Mouse (Mus musculus): ENCODE results near the gene Zfp57. TPM values are rescaled to one million over a fixed set of nuclear protein-coding genes. Genes with fewer than 3 reads are reported as not detected.
A peak's percentile ranks its signal among the peaks of the same experiment; 100 is the strongest.

Zfp57 gene
- polyA plus RNA-seq, 1 experiment from 2014 or later, result 70.1 TPM

- H3K9ac ChIP-seq (ENCODE audit: low read depth, low read length), result peak within 1 kb of the TSS; percentile 87
- peak; percentile 81 for ATAC-seq (replicated peaks; ENCODE audit: insufficient number of reproducible peaks, low FRiP score, low TSS enrichment)
- peak within 1 kb of the TSS; percentile 85 for H3K4me3 ChIP-seq (ENCODE audit: low read depth, low read length)
- H3K36me3 ChIP-seq (ENCODE audit: control insufficient read depth, insufficient read depth, low read length), result no peaks in the 10 kb centered on the region
- peak within 1 kb of the TSS; percentile 73 for H3K27ac ChIP-seq (ENCODE audit: low read depth, low read length)
- H3K4me2 ChIP-seq, result peak within 1 kb of the TSS; percentile 98
- H3K9me3 ChIP-seq (replicated peaks; ENCODE audit: control insufficient read depth, low read length), result no peaks in the 10 kb centered on the region
- H3K4me1 ChIP-seq (ENCODE audit: control insufficient read depth, insufficient read depth, low read length), result peaks cover 15% of the 10 kb centered on the region
- under 1% methylated on average over 50 of the region's 55 CpGs for WGBS (ENCODE audit: insufficient replicate concordance)
- peaks cover 15% of the 10 kb centered on the region for H3K27me3 ChIP-seq (ENCODE audit: control insufficient read depth, insufficient read depth, low read length)
These were observed 44.8 kb downstream of the Zfp57 start, which contains the start of gene Gabbr1 for GRCm38 (mm10) chr17:37045611-37046311. Gene Gabbr1, plus strand, starts transcription at chr17:37045966.

- H3K27me3 ChIP-seq (ENCODE audit: control insufficient read depth, insufficient read depth, low read length), result peaks cover 15% of the 10 kb centered on the region
- H3K9me3 ChIP-seq (replicated peaks; ENCODE audit: control insufficient read depth, low read length), result no peaks in the 10 kb centered on the region
- H3K36me3 ChIP-seq (ENCODE audit: control insufficient read depth, insufficient read depth, low read length), result no peaks in the 10 kb centered on the region
- peak overlapping the region; percentile 87 for H3K9ac ChIP-seq (ENCODE audit: low read depth, low read length)
- ATAC-seq (replicated peaks; ENCODE audit: insufficient number of reproducible peaks, low FRiP score, low TSS enrichment), result peak; percentile 73
- peaks cover 15% of the 10 kb centered on the region for H3K4me1 ChIP-seq (ENCODE audit: control insufficient read depth, insufficient read depth, low read length)
- peak overlapping the region; percentile 73 for H3K27ac ChIP-seq (ENCODE audit: low read depth, low read length)
- under 1% methylated on average over 33 of the region's 58 CpGs for WGBS (ENCODE audit: insufficient replicate concordance)
- H3K4me3 ChIP-seq (ENCODE audit: low read depth, low read length), result peak overlapping the region; percentile 85
- peak overlapping the region; percentile 98 for H3K4me2 ChIP-seq
These were observed 45.5 kb downstream of the Zfp57 start for GRCm38 (mm10) chr17:37046312-37047112.

DNA sequence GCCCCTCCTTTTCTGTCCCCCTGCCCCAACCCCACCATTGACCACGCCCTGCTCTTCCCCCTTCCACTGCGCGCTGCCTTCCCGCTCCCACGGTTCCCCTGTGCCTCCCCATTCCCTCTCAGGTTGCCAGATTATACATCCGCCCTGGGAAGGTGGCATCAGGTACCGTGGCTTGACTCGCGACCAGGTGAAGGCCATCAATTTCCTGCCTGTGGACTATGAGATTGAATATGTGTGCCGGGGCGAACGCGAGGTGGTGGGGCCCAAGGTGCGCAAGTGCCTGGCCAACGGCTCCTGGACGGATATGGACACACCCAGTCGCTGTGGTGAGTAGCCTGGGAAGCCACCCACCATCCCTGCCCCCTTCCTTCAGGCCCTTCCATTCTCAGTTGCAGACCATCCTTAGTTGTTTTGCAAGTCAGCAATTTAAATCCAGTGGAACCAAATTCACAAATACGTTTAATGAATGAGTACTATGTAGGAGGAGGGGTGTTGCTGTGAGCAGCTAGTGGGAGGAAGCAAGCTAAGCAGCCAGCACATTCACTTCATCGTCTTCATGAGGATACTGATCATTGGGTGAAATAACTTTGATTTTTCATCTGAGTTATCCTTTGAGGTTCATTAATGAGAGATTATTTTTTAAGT lies 46.5 kb downstream of the Zfp57 start:
- Histone ChIP-seq H3K36me3 (ENCODE audit: control insufficient read depth, insufficient read depth, low read length) (no peaks in the 10 kb centered on the region), H3K27ac (ENCODE audit: low read depth, low read length) (no peak overlapping the region), H3K4me2 (peak overlapping the region; percentile 98), H3K4me1 (ENCODE audit: control insufficient read depth, insufficient read depth, low read length) (peaks cover 15% of the 10 kb centered on the region), H3K9me3 (replicated peaks; ENCODE audit: control insufficient read depth, low read length) (no peaks in the 10 kb centered on the region), H3K27me3 (ENCODE audit: control insufficient read depth, insufficient read depth, low read length) (peaks cover 15% of the 10 kb centered on the region), H3K4me3 (ENCODE audit: low read depth, low read length) (peak overlapping the region; percentile 85), H3K9ac (ENCODE audit: low read depth, low read length) (no peak overlapping the region)
- WGBS (ENCODE audit: insufficient replicate concordance), result 18% methylated on average over 19 of the region's 19 CpGs
- ATAC-seq (replicated peaks; ENCODE audit: insufficient number of reproducible peaks, low FRiP score, low TSS enrichment), result no peak

GRCm38 (mm10) chr17:37047981-37048380 lies 47.0 kb downstream of the Zfp57 start:
- no peak overlapping the region for H3K4me2 ChIP-seq
- 40% methylated on average over 3 of the region's 3 CpGs for WGBS (ENCODE audit: insufficient replicate concordance)
- ATAC-seq (replicated peaks; ENCODE audit: insufficient number of reproducible peaks, low FRiP score, low TSS enrichment), result no peak
- no peak overlapping the region for H3K4me3 ChIP-seq (ENCODE audit: low read depth, low read length)
- H3K36me3 ChIP-seq (ENCODE audit: control insufficient read depth, insufficient read depth, low read length), result no peaks in the 10 kb centered on the region
- H3K9ac ChIP-seq (ENCODE audit: low read depth, low read length), result no peak overlapping the region
- H3K27me3 ChIP-seq (ENCODE audit: control insufficient read depth, insufficient read depth, low read length), result peaks cover 15% of the 10 kb centered on the region
- H3K4me1 ChIP-seq (ENCODE audit: control insufficient read depth, insufficient read depth, low read length), result peaks cover 15% of the 10 kb centered on the region
- no peak overlapping the region for H3K27ac ChIP-seq (ENCODE audit: low read depth, low read length)
- no peaks in the 10 kb centered on the region for H3K9me3 ChIP-seq (replicated peaks; ENCODE audit: control insufficient read depth, low read length)

- no peak for ATAC-seq (replicated peaks; ENCODE audit: insufficient number of reproducible peaks, low FRiP score, low TSS enrichment)
- H3K27ac ChIP-seq (ENCODE audit: low read depth, low read length), result no peak overlapping the region
- no peak overlapping the region for H3K4me2 ChIP-seq
- 59% methylated on average over 7 of the region's 7 CpGs for WGBS (ENCODE audit: insufficient replicate concordance)
- H3K27me3 ChIP-seq (ENCODE audit: control insufficient read depth, insufficient read depth, low read length), result peaks cover 15% of the 10 kb centered on the region
- peaks cover 15% of the 10 kb centered on the region for H3K4me1 ChIP-seq (ENCODE audit: control insufficient read depth, insufficient read depth, low read length)
- H3K9me3 ChIP-seq (replicated peaks; ENCODE audit: control insufficient read depth, low read length), result no peaks in the 10 kb centered on the region
- no peak overlapping the region for H3K9ac ChIP-seq (ENCODE audit: low read depth, low read length)
- no peak overlapping the region for H3K4me3 ChIP-seq (ENCODE audit: low read depth, low read length)
- no peaks in the 10 kb centered on the region for H3K36me3 ChIP-seq (ENCODE audit: control insufficient read depth, insufficient read depth, low read length)
These were observed 47.4 kb downstream of the Zfp57 start for GRCm38 (mm10) chr17:37048383-37048782.

- Histone ChIP-seq H3K4me1 (ENCODE audit: control insufficient read depth, insufficient read depth, low read length) (peaks cover 15% of the 10 kb centered on the region), H3K4me2 (peak overlapping the region; percentile 96), H3K4me3 (ENCODE audit: low read depth, low read length) (peak overlapping the region; percentile 62), H3K27me3 (ENCODE audit: control insufficient read depth, insufficient read depth, low read length) (peaks cover 15% of the 10 kb centered on the region), H3K9ac (ENCODE audit: low read depth, low read length) (peak overlapping the region; percentile 43; the same call in 1 of the 2 replicates), H3K27ac (ENCODE audit: low read depth, low read length) (no peak overlapping the region), H3K36me3 (ENCODE audit: control insufficient read depth, insufficient read depth, low read length) (no peaks in the 10 kb centered on the region), H3K9me3 (replicated peaks; ENCODE audit: control insufficient read depth, low read length) (no peaks in the 10 kb centered on the region)
- 3% methylated on average over 39 of the region's 39 CpGs for WGBS (ENCODE audit: insufficient replicate concordance)
- no peak for ATAC-seq (replicated peaks; ENCODE audit: insufficient number of reproducible peaks, low FRiP score, low TSS enrichment)
These were observed 48.8 kb downstream of the Zfp57 start for GRCm38 (mm10) chr17:37049570-37050310.

- H3K27me3 ChIP-seq (ENCODE audit: control insufficient read depth, insufficient read depth, low read length), result peaks cover 15% of the 10 kb centered on the region
- peak overlapping the region; percentile 73 for H3K9ac ChIP-seq (ENCODE audit: low read depth, low read length)
- 1% methylated on average over 22 of the region's 22 CpGs for WGBS (ENCODE audit: insufficient replicate concordance)
- H3K4me2 ChIP-seq, result peak overlapping the region; percentile 96
- H3K36me3 ChIP-seq (ENCODE audit: control insufficient read depth, insufficient read depth, low read length), result no peaks in the 10 kb centered on the region
- H3K9me3 ChIP-seq (replicated peaks; ENCODE audit: control insufficient read depth, low read length), result no peaks in the 10 kb centered on the region
- peak overlapping the region; percentile 62 for H3K4me3 ChIP-seq (ENCODE audit: low read depth, low read length)
- ATAC-seq (replicated peaks; ENCODE audit: insufficient number of reproducible peaks, low FRiP score, low TSS enrichment), result peak; percentile 28
- peaks cover 15% of the 10 kb centered on the region for H3K4me1 ChIP-seq (ENCODE audit: control insufficient read depth, insufficient read depth, low read length)
- no peak overlapping the region for H3K27ac ChIP-seq (ENCODE audit: low read depth, low read length)
These were observed 49.4 kb downstream of the Zfp57 start for GRCm38 (mm10) chr17:37050399-37050798.

GRCm38 (mm10) chr17:37050876-37051275 lies 49.9 kb downstream of the Zfp57 start:
- Histone ChIP-seq H3K9ac (ENCODE audit: low read depth, low read length) (peak overlapping the region; percentile 73), H3K4me3 (ENCODE audit: low read depth, low read length) (peak overlapping the region; percentile 62), H3K27me3 (ENCODE audit: control insufficient read depth, insufficient read depth, low read length) (peaks cover 15% of the 10 kb centered on the region)

More at GRCm38 (mm10) chr17:37050876-37051275, 49.9 kb downstream of the Zfp57 start:
- Histone ChIP-seq H3K4me1 (ENCODE audit: control insufficient read depth, insufficient read depth, low read length) (peaks cover 15% of the 10 kb centered on the region), H3K4me2 (peak overlapping the region; percentile 96), H3K27ac (ENCODE audit: low read depth, low read length) (no peak overlapping the region), H3K36me3 (ENCODE audit: control insufficient read depth, insufficient read depth, low read length) (no peaks in the 10 kb centered on the region), H3K9me3 (replicated peaks; ENCODE audit: control insufficient read depth, low read length) (no peaks in the 10 kb centered on the region)
- 2% methylated on average over 27 of the region's 27 CpGs for WGBS (ENCODE audit: insufficient replicate concordance)
- ATAC-seq (replicated peaks; ENCODE audit: insufficient number of reproducible peaks, low FRiP score, low TSS enrichment), result peak; percentile 12; the same call in 1 of the 2 replicates

Data from heart, embryonic 11.5 days (tissue).